Mouse (Mus musculus) heart, embryonic 15.5 days (tissue): Measurements from ENCODE around the gene Pabpc6. TPM values are rescaled to one million over a fixed set of nuclear protein-coding genes. Genes with fewer than 3 reads are reported as not detected.

Source experiments
- ATAC-seq: fragments of 200-750 bp; cut with Nextera tagmentation; replicated peaks from 2 replicates; pipeline ENCODE4 v1.8.0; 2017; ENCODE audit warnings: low read depth, moderate TSS enrichment; ENCODE audit not compliant: insufficient number of reproducible peaks, insufficient read depth, low FRiP score
- H3K27ac ChIP-seq: fragments of 300-500 bp; sonication (generic); 2 replicates; pipeline ENCODE4 v1.5.1; 2015; ENCODE audit warnings: mild to moderate bottlenecking, inconsistent platforms
- H3K27me3 ChIP-seq: fragments of 300-500 bp; sonication (generic); 2 replicates; pipeline ENCODE4 v1.6.1; 2015; ENCODE audit warnings: inconsistent platforms
- H3K36me3 ChIP-seq: fragments of 300-500 bp; sonication (generic); 2 replicates; pipeline ENCODE4 v1.6.1; 2015; ENCODE audit warnings: mild to moderate bottlenecking, inconsistent platforms
- H3K4me1 ChIP-seq: fragments of 300-500 bp; sonication (generic); replicated peaks from 2 replicates; pipeline ENCODE4 v1.6.1; 2015; ENCODE audit warnings: inconsistent platforms
- H3K4me2 ChIP-seq: fragments of 300-500 bp; sonication (generic); 2 replicates; pipeline ENCODE4 v1.6.1; 2015; ENCODE audit warnings: inconsistent platforms, mild to moderate bottlenecking, moderate library complexity
- H3K4me3 ChIP-seq: fragments of 300-500 bp; sonication (generic); 2 replicates; pipeline ENCODE4 v1.5.1; 2015; ENCODE audit warnings: mild to moderate bottlenecking, inconsistent platforms
- H3K9ac ChIP-seq: fragments of 300-500 bp; sonication (generic); 2 replicates; pipeline ENCODE4 v1.6.1; 2015; ENCODE audit warnings: mild to moderate bottlenecking, inconsistent platforms
- H3K9me3 ChIP-seq: fragments of 300-500 bp; sonication (generic); replicated peaks from 2 replicates; pipeline ENCODE4 v1.6.1; 2016; ENCODE audit warnings: inconsistent platforms
- WGBS: fragments of 180-500 bp; shearing (Covaris S2); methylation state at CpG from one replicate; pipeline ENCODE4 v1.1.7; 2015; ENCODE audit warnings: mixed read lengths; 5-methylcytosine and 5-hydroxymethylcytosine counted together
- polyA plus RNA-seq: library from polyadenylated mRNA; unstranded; fragments of >200 nt; fragmentation: Nextera tagmentation; extraction: Ambion mirVana; gene quantifications from 2 replicates; pipeline ENCODE4 v1.2.1, GENCODE M21; 2015

Gene Pabpc6
- polyA plus RNA-seq, 1 experiment from 2014 or later, result not detected

DNA sequence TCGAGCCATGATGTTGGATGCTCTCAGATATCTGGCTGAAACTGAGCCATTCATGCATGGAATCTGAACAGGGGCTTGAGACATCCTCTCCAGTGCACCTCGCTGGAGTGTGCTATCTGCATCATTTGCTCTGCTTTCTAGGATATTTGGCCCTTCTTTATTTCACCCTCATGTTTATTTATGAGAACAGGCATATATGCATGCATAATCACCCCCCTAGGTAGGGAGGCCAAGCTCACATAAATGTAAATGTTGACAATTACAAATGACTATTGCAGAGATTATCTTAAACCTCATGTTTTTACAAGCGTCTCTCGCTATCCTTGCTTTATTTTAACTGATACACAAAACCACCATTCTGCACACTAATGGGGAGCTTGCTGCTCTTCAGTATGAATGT is 21.9 kb downstream of the Pabpc6 start:
- ATAC-seq, result no peak

DNA sequence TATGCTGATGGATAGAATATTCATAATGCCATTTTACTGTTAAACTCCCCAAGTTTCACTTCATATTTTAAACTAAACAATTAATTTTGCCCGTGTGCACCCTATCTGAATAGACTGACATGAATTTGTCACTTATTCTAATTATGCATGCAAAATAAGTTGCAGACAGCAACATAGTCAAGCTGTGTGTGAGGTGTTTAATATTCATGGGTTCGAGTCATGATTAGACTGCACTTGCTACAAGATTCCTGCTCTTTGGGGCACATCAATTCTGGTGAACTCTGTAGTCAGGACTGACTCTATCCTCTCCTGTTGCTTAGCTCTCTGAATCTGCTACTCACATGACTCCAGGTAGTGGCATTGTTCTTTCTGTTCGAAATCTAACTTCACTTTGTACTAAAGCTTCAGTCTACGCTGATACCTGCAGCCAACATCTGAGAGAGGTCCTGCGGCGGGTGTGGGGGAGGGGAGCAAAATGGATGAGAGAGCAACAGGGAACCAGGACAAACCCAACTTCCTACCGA is 25.8 kb downstream of the Pabpc6 start:
- no peaks in the 10 kb centered on the region for H3K36me3 ChIP-seq
- peaks cover 12% of the 10 kb centered on the region for H3K4me1 ChIP-seq
- no peaks in the 10 kb centered on the region for H3K9me3 ChIP-seq
- ATAC-seq, result no peak
- 64% methylated on average over 7 of the region's 7 CpGs for WGBS
- no peak overlapping the region for H3K9ac ChIP-seq
- H3K4me2 ChIP-seq, result no peak overlapping the region
- H3K27me3 ChIP-seq, result no peaks in the 10 kb centered on the region
- no peak overlapping the region for H3K4me3 ChIP-seq
- no peak overlapping the region for H3K27ac ChIP-seq

More for the DNA sequence above, 21.9 kb downstream of the Pabpc6 start:
- no peak overlapping the region for H3K4me2 ChIP-seq
- H3K27me3 ChIP-seq, result no peaks in the 10 kb centered on the region
- no peak overlapping the region for H3K27ac ChIP-seq
- no peak overlapping the region for H3K9ac ChIP-seq
- no peaks in the 10 kb centered on the region for H3K36me3 ChIP-seq
- H3K4me1 ChIP-seq, result peaks cover 12% of the 10 kb centered on the region
- no peaks in the 10 kb centered on the region for H3K9me3 ChIP-seq
- WGBS, result 70% methylated on average over 4 of the region's 4 CpGs
- H3K4me3 ChIP-seq, result no peak overlapping the region

DNA sequence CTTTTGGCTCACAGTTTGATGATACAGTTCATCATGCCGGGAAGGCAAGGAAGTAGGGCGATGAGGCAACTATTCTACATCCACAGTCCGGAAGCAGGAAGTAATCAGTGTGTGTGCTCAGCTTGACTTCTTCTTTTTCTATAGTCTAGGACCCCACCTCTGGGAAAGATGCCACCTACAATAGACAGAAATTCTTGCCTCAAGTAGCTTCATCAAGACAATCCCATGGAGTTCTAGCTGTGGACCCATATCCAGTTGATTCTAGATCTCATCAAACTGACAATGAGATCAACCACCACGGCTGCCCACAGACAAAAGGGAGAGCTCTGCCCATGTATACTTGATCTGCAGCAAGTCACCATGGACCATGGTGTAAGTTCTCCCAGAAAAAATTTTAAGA is 32.5 kb downstream of the Pabpc6 start:
- Histone ChIP-seq H3K27me3 (no peaks in the 10 kb centered on the region), H3K27ac (no peak overlapping the region), H3K36me3 (no peaks in the 10 kb centered on the region), H3K4me3 (no peak overlapping the region), H3K4me1 (no peaks in the 10 kb centered on the region), H3K9ac (no peak overlapping the region), H3K4me2 (no peak overlapping the region), H3K9me3 (no peaks in the 10 kb centered on the region)
- WGBS, result 82% methylated on average over 4 of the region's 4 CpGs
- no peak for ATAC-seq

DNA sequence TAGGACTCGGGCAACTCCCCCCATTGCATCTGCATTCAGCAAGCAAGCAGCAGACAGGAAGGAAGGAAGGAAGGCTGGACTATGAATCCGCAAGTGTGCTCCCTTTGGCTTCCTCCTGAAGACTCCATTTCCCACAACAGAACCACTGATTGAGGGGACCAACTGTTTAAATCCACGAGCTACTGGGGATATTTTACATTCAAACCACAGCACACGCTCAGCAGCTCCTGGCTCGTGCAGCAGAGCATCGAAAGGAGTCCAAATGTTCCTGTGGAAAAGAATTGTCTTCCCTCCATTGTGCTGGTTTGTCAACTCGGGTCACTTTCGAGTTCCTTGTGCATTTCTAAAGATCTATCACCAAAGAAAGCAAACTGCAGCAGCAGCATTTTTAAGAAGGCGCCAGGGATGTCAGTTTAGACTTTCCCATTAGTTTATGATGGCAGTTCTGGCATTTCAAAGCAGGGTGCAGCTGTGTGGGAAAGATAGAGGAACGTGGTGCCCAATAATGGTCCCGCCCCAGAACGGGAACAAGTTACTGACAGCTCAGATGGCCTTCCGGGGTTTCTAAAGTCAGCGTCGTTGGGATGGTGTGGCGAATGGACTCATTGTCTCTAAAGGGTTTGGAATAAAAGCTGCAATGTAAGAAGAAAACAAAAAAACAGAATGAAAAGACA is 36.8 kb downstream of the Pabpc6 start:
- Histone ChIP-seq H3K4me3 (no peak overlapping the region), H3K4me1 (no peaks in the 10 kb centered on the region), H3K27ac (no peak overlapping the region), H3K9me3 (no peaks in the 10 kb centered on the region), H3K9ac (no peak overlapping the region), H3K36me3 (no peaks in the 10 kb centered on the region), H3K27me3 (no peaks in the 10 kb centered on the region), H3K4me2 (no peak overlapping the region)
- WGBS, result 72% methylated on average over 16 of the region's 16 CpGs
- no peak for ATAC-seq

DNA sequence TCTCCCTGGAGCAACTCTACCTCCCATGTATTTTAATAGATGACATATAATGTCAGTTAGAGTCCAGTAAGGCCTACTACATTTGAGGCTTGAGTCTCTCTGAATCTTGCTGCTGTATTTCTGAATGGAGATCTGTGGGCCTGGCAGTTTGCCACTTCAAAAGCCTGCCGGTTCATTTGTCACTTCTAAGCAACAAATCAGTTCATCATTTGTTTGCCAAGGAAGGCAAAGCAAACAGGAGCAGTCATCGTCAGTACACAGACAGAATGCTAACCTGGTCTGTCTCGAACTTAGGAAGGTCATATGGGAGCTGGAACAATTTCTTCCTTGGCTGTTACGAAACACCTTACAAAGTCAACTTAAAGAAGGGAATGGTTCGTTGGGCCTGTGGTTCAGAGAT is 37.4 kb downstream of the Pabpc6 start:
- Histone ChIP-seq H3K9ac (no peak overlapping the region), H3K4me3 (no peak overlapping the region), H3K27me3 (no peaks in the 10 kb centered on the region), H3K4me2 (no peak overlapping the region), H3K9me3 (no peaks in the 10 kb centered on the region), H3K4me1 (no peaks in the 10 kb centered on the region), H3K36me3 (no peaks in the 10 kb centered on the region), H3K27ac (no peak overlapping the region)
- ATAC-seq, result no peak
- WGBS, result 66% methylated on average over 5 of the region's 5 CpGs

DNA sequence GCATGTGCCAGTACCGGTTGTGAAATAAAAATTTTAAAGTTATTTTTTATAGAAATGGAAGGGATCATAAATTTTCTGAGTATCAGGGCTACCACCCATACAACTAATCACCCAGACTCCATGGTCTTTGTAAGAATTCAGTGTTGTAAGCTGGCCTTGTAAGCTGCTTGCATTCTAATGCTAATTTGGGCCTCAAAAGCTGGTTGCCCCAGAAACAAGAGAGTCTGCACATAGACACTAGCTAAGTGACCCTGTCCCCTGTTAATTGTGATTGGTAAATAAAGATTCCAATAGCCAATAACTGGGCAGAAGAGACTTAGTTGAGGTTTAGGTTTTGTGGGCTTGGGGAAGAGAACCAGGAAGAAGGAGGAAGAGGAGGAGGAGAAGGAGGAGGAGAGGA is 38.4 kb downstream of the Pabpc6 start:
- Histone ChIP-seq H3K27me3 (no peaks in the 10 kb centered on the region), H3K4me1 (no peaks in the 10 kb centered on the region), H3K4me3 (no peak overlapping the region), H3K9ac (no peak overlapping the region), H3K4me2 (no peak overlapping the region), H3K27ac (no peak overlapping the region), H3K9me3 (no peaks in the 10 kb centered on the region), H3K36me3 (no peaks in the 10 kb centered on the region)
- WGBS, result 90% methylated on average over 1 of the region's 1 CpGs
- no peak for ATAC-seq

DNA sequence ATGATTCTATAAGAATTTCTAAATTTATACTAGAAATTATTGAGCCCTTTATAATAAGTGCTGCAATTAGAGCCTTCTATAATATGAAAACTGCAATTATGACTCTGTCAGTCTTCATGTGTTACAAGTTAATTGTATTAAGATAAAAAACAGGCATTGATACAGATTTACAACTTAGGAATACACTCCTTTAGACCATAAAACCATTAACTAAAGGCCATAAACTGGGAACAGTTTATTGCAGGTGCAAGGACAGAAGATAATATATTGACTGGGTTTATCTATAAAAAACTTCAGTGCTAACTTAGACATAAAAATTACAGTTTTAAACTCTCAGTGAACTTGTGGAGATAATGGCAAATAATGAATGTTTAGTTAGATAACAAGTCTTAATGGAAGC is 42.5 kb downstream of the Pabpc6 start:
- Histone ChIP-seq H3K36me3 (no peaks in the 10 kb centered on the region), H3K4me2 (no peak overlapping the region), H3K4me1 (no peaks in the 10 kb centered on the region), H3K27me3 (no peaks in the 10 kb centered on the region), H3K9ac (no peak overlapping the region), H3K27ac (no peak overlapping the region), H3K9me3 (no peaks in the 10 kb centered on the region), H3K4me3 (no peak overlapping the region)
- no peak for ATAC-seq

Other genes starting within 250 kb of the Pabpc6 start
- gene Gm17728, start 247.7 kb downstream of the Pabpc6 start, polyA plus RNA-seq, result not detected in 2 replicates